Mouse (Mus musculus): ENCODE results near the gene Rasl11b. TPM values are rescaled to one million over a fixed set of nuclear protein-coding genes. Genes with fewer than 3 reads are reported as not detected.

Gene Rasl11b
- polyA plus RNA-seq, 1 experiment from 2014 or later = 149 TPM

DNA sequence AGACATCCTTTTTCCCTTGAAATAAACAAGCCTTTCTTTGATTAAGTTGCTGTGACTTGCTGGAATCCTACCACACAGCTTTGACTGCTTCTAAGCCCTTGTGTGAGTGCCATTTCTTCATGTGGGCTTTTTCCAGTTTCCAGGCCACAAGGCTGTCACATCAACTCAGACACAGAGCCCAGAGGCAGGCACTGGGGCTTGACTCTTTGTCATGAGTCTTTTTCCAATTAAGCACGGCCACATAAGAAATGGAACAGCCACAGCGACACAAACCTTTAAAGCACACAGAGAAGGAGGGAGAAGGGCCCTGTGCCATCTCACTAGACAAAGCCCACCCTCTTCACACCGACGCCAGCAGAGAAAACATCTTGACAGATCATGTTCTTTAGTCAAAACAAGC, 23.4 kb downstream of the Rasl11b start:
- Histone ChIP-seq H3K27ac (no peak overlapping the region; the same call in 1 of the 2 replicates), H3K9ac (no peak overlapping the region), H3K36me3 (no peaks in the 10 kb centered on the region), H3K4me1 (peaks cover 33% of the 10 kb centered on the region), H3K27me3 (no peaks in the 10 kb centered on the region), H3K4me2 (replicated peaks) (no peak overlapping the region), H3K4me3 (no peak overlapping the region), H3K9me3 (no peaks in the 10 kb centered on the region)
- 57% methylated on average over 4 of the region's 4 CpGs for WGBS
- no peak for ATAC-seq (ENCODE audit: low FRiP score, low read depth)

DNA sequence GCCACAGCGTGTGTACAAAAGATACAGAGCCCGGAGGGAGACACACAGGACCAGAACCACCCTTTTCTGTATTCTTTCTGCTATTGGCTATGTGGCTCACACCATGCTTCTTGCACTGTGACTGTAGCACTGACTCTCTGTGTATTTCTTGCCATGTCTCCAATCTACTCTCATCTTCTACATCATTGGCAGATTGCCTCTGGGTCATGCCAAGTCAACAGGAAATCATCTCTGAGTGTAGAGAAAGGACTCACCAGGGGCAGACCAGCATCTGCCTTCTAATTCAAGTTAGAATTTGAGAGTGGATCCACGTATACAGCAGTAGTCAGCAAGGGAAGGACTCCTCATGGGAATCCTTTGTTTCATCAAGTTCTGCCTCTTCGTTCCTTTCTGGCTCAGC, 27.5 kb downstream of the Rasl11b start:
- no peak overlapping the region for H3K27ac ChIP-seq
- H3K36me3 ChIP-seq = no peaks in the 10 kb centered on the region
- no peaks in the 10 kb centered on the region for H3K27me3 ChIP-seq
- H3K9ac ChIP-seq = no peak overlapping the region
- no peaks in the 10 kb centered on the region for H3K9me3 ChIP-seq
- 77% methylated on average over 4 of the region's 4 CpGs for WGBS
- no peak overlapping the region for H3K4me3 ChIP-seq
- H3K4me1 ChIP-seq = peaks cover 16% of the 10 kb centered on the region
- no peak overlapping the region for H3K4me2 ChIP-seq (replicated peaks)
- no peak for ATAC-seq (ENCODE audit: low FRiP score, low read depth)

DNA sequence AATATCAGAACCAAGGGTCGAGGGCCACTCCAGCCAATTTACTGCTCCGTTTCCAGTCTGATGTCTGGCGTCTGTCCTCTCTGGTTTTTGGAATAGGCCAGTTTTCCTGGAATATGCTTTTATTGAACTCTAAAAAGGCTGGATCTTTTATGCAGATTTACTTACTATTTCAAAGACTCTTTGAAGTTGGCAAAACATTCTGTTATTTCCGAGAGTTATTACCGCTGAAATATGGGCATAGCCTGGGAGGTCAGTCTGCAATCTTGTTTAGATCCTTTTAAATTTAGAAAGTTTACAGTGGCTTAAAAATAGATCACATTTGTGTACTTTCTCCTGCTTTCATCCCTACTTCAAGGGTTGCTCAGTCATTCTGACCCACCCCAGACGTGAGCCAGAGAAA, 29.4 kb downstream of the Rasl11b start:
- Histone ChIP-seq H3K4me3 (no peak overlapping the region), H3K9me3 (no peaks in the 10 kb centered on the region), H3K36me3 (no peaks in the 10 kb centered on the region), H3K4me2 (replicated peaks) (no peak overlapping the region), H3K27ac (no peak overlapping the region), H3K4me1 (peaks cover under 1% of the 10 kb centered on the region; the same call in 1 of the 2 replicates), H3K9ac (no peak overlapping the region), H3K27me3 (no peaks in the 10 kb centered on the region)
- ATAC-seq (ENCODE audit: low FRiP score, low read depth) = no peak
- WGBS = 75% methylated on average over 6 of the region's 6 CpGs

DNA sequence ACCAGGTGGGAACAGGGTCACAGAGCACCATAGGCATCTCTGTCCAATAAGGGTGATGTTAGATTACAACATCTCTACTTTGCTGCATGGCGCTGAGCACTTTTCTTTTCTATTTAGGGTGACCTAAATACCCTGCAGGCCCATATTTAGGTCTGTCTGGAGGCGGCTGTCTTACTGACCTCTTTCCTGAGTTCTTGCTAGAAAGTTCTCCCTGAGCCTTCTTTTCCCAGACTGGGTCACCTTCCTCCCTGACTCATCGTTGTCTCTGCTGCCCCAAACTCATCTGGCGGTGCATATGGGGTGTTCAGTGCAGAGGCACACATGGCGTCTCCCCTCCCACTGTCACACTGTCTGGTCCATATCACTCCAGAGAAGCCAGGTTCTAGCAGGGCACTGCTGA, 31.1 kb downstream of the Rasl11b start:
- Histone ChIP-seq H3K4me3 (no peak overlapping the region), H3K36me3 (no peaks in the 10 kb centered on the region), H3K27ac (no peak overlapping the region), H3K9ac (no peak overlapping the region), H3K9me3 (no peaks in the 10 kb centered on the region), H3K27me3 (no peaks in the 10 kb centered on the region), H3K4me2 (replicated peaks) (no peak overlapping the region), H3K4me1 (peaks cover 7% of the 10 kb centered on the region; the same call in 1 of the 2 replicates)
- WGBS = 89% methylated on average over 5 of the region's 5 CpGs
- ATAC-seq (ENCODE audit: low FRiP score, low read depth) = no peak

DNA sequence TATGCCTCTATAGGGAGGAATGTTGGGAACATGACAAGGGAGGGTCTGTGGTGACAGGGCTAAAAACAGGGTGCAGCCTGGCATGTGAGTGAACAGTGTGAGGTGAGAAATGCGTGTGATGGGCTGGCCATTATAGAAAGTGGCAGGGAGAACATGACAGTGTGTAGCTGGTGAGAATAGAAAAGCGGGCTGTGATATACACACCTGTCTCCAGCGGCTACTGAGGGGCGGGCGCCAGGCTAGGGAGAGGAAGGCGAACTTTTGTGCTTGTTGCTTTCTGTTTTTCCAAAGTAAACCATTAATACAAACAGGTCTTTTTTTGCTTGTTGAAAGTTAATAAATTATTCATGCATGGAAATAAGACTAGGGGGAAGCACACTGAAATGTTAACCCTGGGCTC, 32.3 kb downstream of the Rasl11b start:
- ATAC-seq (ENCODE audit: low FRiP score, low read depth) = no peak
- no peaks in the 10 kb centered on the region for H3K9me3 ChIP-seq
- H3K4me2 ChIP-seq (replicated peaks) = no peak overlapping the region
- no peak overlapping the region for H3K4me3 ChIP-seq
- H3K27me3 ChIP-seq = no peaks in the 10 kb centered on the region
- peaks cover 7% of the 10 kb centered on the region; the same call in 1 of the 2 replicates for H3K4me1 ChIP-seq
- H3K27ac ChIP-seq = no peak overlapping the region
- H3K9ac ChIP-seq = no peak overlapping the region
- H3K36me3 ChIP-seq = no peaks in the 10 kb centered on the region
- 92% methylated on average over 6 of the region's 6 CpGs for WGBS

DNA sequence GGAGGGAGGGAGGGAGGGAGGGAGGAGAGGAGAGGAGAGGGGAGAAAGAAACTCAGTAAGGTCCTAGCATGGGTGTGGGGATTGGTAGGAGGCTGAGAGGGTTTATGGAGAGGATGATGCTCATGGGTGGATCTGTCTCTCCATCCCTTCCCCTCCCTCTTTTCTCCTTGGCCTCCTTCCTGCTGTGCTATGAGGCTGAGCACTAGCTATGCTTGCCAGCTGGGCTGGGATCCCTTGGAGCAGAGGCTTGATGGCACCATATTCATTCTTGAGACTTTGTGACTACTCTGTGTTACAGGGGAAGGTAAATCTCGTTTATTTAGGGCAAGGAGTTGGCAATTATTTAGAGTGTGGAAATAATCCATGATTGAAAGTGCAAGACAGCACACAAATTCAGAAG, 33.9 kb downstream of the Rasl11b start:
- H3K27me3 ChIP-seq = no peaks in the 10 kb centered on the region
- H3K4me1 ChIP-seq = peaks cover 7% of the 10 kb centered on the region; the same call in 1 of the 2 replicates
- no peak overlapping the region for H3K4me3 ChIP-seq
- H3K9me3 ChIP-seq = no peaks in the 10 kb centered on the region
- no peak for ATAC-seq (ENCODE audit: low FRiP score, low read depth)
- H3K9ac ChIP-seq = no peak overlapping the region
- H3K4me2 ChIP-seq (replicated peaks) = no peak overlapping the region
- H3K36me3 ChIP-seq = no peaks in the 10 kb centered on the region
- 53% methylated on average over 1 of the region's 1 CpGs for WGBS
- H3K27ac ChIP-seq = no peak overlapping the region

DNA sequence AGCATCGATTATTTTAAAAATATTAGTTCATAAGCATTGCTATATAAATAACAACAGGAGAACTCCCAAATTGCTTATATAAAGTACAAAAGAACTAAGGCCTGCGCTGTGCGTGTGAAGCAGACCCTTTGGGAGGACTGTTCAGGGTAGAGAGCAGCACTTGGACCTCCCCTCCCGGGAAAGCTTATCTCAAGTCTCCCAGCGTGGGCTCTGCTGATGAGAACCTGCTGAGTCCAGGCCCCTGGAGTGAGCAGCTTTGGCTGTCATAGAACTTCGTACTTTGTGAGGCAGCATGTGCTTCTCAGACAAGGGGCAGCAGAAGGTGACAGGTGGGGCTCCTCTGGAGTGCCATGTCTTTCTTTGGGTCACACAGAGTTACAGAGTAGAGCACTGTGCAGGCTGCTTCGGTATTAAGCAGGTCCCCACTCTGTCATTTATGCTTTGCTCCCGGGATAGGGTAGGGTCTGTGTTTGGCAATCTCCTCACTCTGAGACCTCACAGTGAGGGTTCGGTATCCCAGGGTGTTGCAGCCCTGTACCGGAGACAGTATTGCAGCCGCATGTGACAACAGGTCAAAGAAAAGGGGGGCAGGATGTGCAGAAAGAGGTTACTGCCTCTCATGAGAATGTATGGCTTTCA, 34.8 kb downstream of the Rasl11b start:
- Histone ChIP-seq H3K9me3 (no peaks in the 10 kb centered on the region), H3K4me1 (peaks cover 7% of the 10 kb centered on the region; the same call in 1 of the 2 replicates), H3K36me3 (no peaks in the 10 kb centered on the region), H3K4me3 (no peak overlapping the region), H3K4me2 (replicated peaks) (no peak overlapping the region), H3K9ac (0 out of 2 replicates have a peak overlapping the region, but pooled peaks have one; percentile 13), H3K27ac (no peak overlapping the region), H3K27me3 (no peaks in the 10 kb centered on the region)
- ATAC-seq (ENCODE audit: low FRiP score, low read depth) = no peak
- WGBS = 65% methylated on average over 11 of the region's 11 CpGs

DNA sequence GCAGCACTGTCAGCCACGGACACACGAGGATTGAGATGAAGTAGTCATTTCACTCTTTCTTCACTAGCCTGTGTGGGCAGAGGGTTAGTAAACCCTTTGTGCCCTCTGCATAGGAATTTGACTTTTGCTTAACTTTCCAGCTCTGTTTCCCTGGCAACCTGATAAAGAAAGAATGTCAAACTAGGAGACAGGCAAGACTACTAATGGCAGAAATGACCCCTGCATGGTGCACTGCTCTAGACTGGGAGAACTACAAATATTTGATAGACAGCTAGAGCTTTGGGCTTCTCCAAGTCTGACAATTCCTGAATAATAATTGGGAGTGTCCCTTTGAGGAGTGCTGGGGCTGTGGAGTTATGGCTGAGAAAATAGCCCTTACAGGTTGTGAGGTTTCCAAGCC, 35.4 kb downstream of the Rasl11b start:
- ATAC-seq (ENCODE audit: low FRiP score, low read depth) = no peak
- WGBS = 81% methylated on average over 2 of the region's 2 CpGs

DNA sequence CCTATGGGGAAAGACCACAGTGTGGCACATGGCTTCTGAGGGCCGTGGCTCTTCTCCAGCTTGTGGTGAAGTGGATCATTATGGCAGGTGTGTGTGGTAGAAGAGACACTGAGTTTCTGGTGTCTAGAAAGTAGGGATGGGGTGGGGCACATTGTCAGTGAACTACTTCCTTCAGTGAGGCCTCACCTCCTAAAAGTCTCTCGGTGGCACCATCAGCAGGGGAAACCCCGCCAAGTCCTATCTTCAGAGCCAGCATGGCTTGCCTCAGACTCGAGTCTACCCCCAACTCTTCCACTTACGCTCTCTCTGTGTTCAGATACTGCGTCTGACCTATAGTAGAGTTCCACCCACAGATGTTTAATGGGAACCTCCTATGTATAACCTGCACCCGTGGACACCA, 38.7 kb downstream of the Rasl11b start:
- WGBS = 87% methylated on average over 7 of the region's 7 CpGs
- peaks cover 7% of the 10 kb centered on the region; the same call in 1 of the 2 replicates for H3K4me1 ChIP-seq
- H3K4me3 ChIP-seq = no peak overlapping the region
- no peak for ATAC-seq (ENCODE audit: low FRiP score, low read depth)
- no peaks in the 10 kb centered on the region for H3K36me3 ChIP-seq
- H3K27me3 ChIP-seq = no peaks in the 10 kb centered on the region
- H3K9me3 ChIP-seq = no peaks in the 10 kb centered on the region
- no peak overlapping the region for H3K27ac ChIP-seq
- no peak overlapping the region for H3K9ac ChIP-seq
- H3K4me2 ChIP-seq (replicated peaks) = no peak overlapping the region

More for the DNA sequence above, 35.4 kb downstream of the Rasl11b start:
- Histone ChIP-seq H3K9me3 (no peaks in the 10 kb centered on the region), H3K4me2 (replicated peaks) (no peak overlapping the region), H3K9ac (no peak overlapping the region), H3K27ac (no peak overlapping the region), H3K4me1 (peaks cover 7% of the 10 kb centered on the region; the same call in 1 of the 2 replicates), H3K27me3 (no peaks in the 10 kb centered on the region), H3K4me3 (no peak overlapping the region), H3K36me3 (no peaks in the 10 kb centered on the region)

DNA sequence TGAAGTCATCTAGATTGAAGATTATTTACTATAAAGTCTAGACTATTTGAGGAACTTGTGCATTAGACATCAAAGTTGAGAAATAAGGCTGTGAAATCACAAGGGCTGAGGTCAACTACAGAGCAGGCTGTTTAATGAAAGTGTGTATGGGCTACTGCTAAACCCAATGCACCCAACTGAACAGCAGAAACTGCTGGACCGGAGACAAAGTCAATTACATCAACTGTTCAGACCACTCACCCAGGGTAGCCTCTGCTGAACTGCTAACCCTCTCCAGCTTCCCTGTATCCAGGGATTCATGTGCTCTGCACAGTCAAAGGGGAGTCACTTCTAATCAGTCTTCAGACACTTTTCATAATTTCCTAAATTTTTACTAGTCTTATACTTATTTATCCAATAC, 44.3 kb downstream of the Rasl11b start:
- Histone ChIP-seq H3K4me2 (replicated peaks) (no peak overlapping the region), H3K9me3 (no peaks in the 10 kb centered on the region), H3K9ac (no peak overlapping the region), H3K4me3 (no peak overlapping the region), H3K27ac (no peak overlapping the region), H3K36me3 (no peaks in the 10 kb centered on the region), H3K4me1 (peaks cover 7% of the 10 kb centered on the region; the same call in 1 of the 2 replicates), H3K27me3 (no peaks in the 10 kb centered on the region)
- 84% methylated on average over 1 of the region's 1 CpGs for WGBS
- no peak for ATAC-seq (ENCODE audit: low FRiP score, low read depth)

DNA sequence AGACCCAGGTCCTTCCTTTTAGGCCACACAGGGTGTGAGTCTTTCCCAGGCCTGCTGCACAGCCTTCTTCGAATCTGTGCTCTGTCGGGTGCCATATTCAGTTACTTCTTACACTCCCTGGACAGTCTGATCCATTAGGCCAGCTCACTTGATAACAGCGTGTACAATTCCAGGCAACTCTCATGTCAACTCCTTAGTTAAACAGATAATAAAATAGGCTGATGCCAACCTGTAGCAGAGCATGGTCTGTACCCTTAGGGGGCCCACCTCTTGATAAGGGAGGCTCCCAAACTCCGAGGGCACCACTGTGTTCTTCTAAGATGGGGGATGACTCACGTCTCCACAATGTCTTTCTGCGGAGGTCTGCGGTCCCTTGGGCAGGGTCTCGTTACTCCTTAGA, 45.2 kb downstream of the Rasl11b start:
- peaks cover 10% of the 10 kb centered on the region; the same call in 1 of the 2 replicates for H3K4me1 ChIP-seq
- H3K27ac ChIP-seq = peak overlapping the region; percentile 6; the same call in 1 of the 2 replicates
- no peak for ATAC-seq (ENCODE audit: low FRiP score, low read depth)
- WGBS = 64% methylated on average over 8 of the region's 8 CpGs
- H3K27me3 ChIP-seq = no peaks in the 10 kb centered on the region
- no peaks in the 10 kb centered on the region for H3K36me3 ChIP-seq
- no peak overlapping the region for H3K9ac ChIP-seq
- H3K4me3 ChIP-seq = no peak overlapping the region
- no peak overlapping the region for H3K4me2 ChIP-seq (replicated peaks)
- no peaks in the 10 kb centered on the region for H3K9me3 ChIP-seq

DNA sequence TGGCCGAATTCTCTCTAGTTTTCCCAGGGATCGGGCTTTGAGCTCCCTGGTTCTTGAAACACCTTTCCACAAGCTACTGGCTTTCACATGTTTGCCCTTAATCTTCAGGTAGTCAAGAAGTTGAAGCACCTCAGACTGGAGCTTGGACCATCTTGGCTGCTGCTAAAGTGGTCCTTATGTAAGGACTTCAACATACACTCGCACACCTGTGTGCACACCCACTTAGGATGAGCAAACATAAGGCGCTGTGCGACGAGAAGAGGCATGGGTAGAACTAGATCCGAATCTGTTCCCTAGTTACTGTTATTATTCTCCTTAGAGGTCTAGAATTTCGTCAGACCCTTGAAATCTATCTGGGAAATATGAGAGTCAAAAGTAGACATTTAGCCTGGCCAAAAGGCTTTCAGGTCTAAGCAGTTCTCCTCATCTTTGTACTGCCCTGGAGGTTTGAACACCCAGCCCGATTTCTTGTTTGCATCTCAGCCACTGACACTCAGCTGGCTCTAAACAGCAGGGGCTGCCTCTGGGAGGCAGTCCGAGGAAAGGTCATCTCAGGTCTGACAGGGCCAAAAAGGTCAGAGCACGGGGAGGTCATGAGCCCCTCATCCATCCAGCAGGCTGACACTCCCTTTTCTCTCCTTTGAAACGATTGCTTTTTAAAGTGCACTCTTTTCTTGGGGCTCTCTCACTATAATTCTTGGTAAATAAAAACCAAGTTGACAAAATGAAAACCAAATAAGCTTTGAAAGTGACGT, 46.0 kb downstream of the Rasl11b start:
- no peak for ATAC-seq (ENCODE audit: low FRiP score, low read depth)
- no peaks in the 10 kb centered on the region for H3K27me3 ChIP-seq
- WGBS = 62% methylated on average over 13 of the region's 13 CpGs

More for the DNA sequence above, 46.0 kb downstream of the Rasl11b start:
- no peak overlapping the region for H3K4me2 ChIP-seq (replicated peaks)
- no peaks in the 10 kb centered on the region for H3K9me3 ChIP-seq
- no peaks in the 10 kb centered on the region for H3K36me3 ChIP-seq
- H3K27ac ChIP-seq = no peak overlapping the region
- no peak overlapping the region for H3K4me3 ChIP-seq
- H3K4me1 ChIP-seq = peaks cover 12% of the 10 kb centered on the region; the same call in 1 of the 2 replicates
- H3K9ac ChIP-seq = no peak overlapping the region

Measured in limb, embryonic 13.5 days (tissue).